Comparison of ENCODE assay signal across 23 mouse cellular contexts in the genomic region with DNA sequence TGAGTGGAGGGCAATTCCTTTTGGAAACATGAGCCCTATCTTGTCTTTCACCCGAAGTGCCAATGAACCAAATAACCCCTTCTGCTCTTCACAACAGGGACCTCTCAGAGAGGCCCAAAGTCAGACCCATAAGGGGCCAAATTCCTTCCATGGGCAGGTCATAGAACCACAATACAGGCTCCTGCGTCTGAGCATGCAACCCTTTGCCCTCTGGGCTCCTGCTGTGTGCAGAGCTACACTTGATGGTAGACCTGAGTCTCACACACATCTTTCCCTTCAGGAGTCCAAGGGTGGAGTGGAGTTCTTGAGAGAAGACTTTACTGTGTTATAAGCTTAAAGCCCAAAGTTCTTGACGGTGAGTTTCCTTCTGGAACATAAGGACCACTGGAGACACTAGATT. TPM values are rescaled to one million over a fixed set of nuclear protein-coding genes. Genes with fewer than 3 reads are reported as not detected.
DNase-seq lines count a peak whose midpoint lies in the region; ATAC-seq and TF ChIP-seq lines count a peak whose summit lies in the region.
"Had no signal": no experiment of that assay in that cellular context is flagged by ENCODE, and none has a peak within 500 bp of the region (broad histone marks: within the 10 kb centered on the region; RNA-seq: fewer than 3 reads in every experiment).

No protein-coding gene starts in this region.

- ATAC-seq in kidney, embryonic 14.5 days (ENCODE audit: low FRiP score, low TSS enrichment) = no peak
- no peak for ATAC-seq in kidney, postnatal 0 days (replicated peaks; ENCODE audit: low FRiP score, low read depth)
- ATAC-seq: forebrain, embryonic 14.5 days; forebrain, postnatal 0 days; hindbrain, postnatal 0 days had no signal

- TF ChIP-seq CTCF in kidney, postnatal 0 days (IDR thresholded peaks at IDR 0.05; ENCODE audit: low read depth) = no peak

- WGBS in kidney, embryonic 14.5 days = 33% methylated on average over 3 of the region's 3 CpGs
- 44% methylated on average over 3 of the region's 3 CpGs for WGBS in kidney, postnatal 0 days

- 0 out of 2 replicates have a peak overlapping the region, but pooled peaks have one; percentile 14 for H3K27ac ChIP-seq in kidney, embryonic 14.5 days (ENCODE audit: low read depth, low read length)
- peak overlapping the region; percentile 81 for H3K27ac ChIP-seq in kidney, postnatal 0 days
- H3K27ac ChIP-seq: embryonic facial prominence, embryonic 12.5 days; embryonic facial prominence, embryonic 15.5 days; gastrocnemius, adult 2 months; hindbrain, embryonic 14.5 days; hindbrain, postnatal 0 days had no signal

- no peak overlapping the region for H3K9ac ChIP-seq in kidney, embryonic 14.5 days (ENCODE audit: low read depth, low read length)
- no peak overlapping the region for H3K9ac ChIP-seq in kidney, postnatal 0 days (ENCODE audit: low read depth, low read length)
- H3K9ac ChIP-seq: embryonic facial prominence, embryonic 12.5 days; embryonic facial prominence, embryonic 15.5 days; forebrain, postnatal 0 days; hindbrain, embryonic 14.5 days had no signal

- no peaks in the 10 kb centered on the region for H3K9me3 ChIP-seq in kidney, embryonic 14.5 days (ENCODE audit: control insufficient read depth, low read length)
- no peaks in the 10 kb centered on the region for H3K9me3 ChIP-seq in kidney, postnatal 0 days (replicated peaks; ENCODE audit: low read length)
- H3K9me3 ChIP-seq: embryonic facial prominence, embryonic 12.5 days; embryonic facial prominence, embryonic 15.5 days had no signal

- H3K27me3 ChIP-seq in kidney, embryonic 14.5 days (ENCODE audit: control insufficient read depth, insufficient read depth, low read length) = no peaks in the 10 kb centered on the region
- H3K27me3 ChIP-seq in kidney, postnatal 0 days (ENCODE audit: insufficient read depth, low read length) = no peaks in the 10 kb centered on the region
- H3K27me3 ChIP-seq: embryonic facial prominence, embryonic 12.5 days; embryonic facial prominence, embryonic 15.5 days had no signal

- H3K4me1 ChIP-seq in kidney, embryonic 14.5 days (ENCODE audit: control insufficient read depth, insufficient read depth, low read length) = peaks cover 73% of the 10 kb centered on the region
- peaks cover 57% of the 10 kb centered on the region for H3K4me1 ChIP-seq in kidney, postnatal 0 days (replicated peaks; ENCODE audit: insufficient read depth, low read length)

- H3K36me3 ChIP-seq in kidney, embryonic 14.5 days (ENCODE audit: control insufficient read depth, insufficient read depth, low read length) = no peaks in the 10 kb centered on the region
- H3K36me3 ChIP-seq in kidney, postnatal 0 days (ENCODE audit: insufficient read depth, low read length) = no peaks in the 10 kb centered on the region
- H3K36me3 ChIP-seq: embryonic facial prominence, embryonic 12.5 days; embryonic facial prominence, embryonic 15.5 days had no signal

- H3K4me3 ChIP-seq in kidney, embryonic 14.5 days (ENCODE audit: low read length) = no peak overlapping the region
- H3K4me3 ChIP-seq in kidney, postnatal 0 days (replicated peaks; ENCODE audit: low read depth, low read length) = no peak overlapping the region
- H3K4me3 ChIP-seq: embryonic facial prominence, embryonic 12.5 days; embryonic facial prominence, embryonic 15.5 days; gastrocnemius, adult 2 months had no signal

- H3K4me2 ChIP-seq in kidney, embryonic 14.5 days (replicated peaks; ENCODE audit: low read depth, low read length) = no peak overlapping the region
- H3K4me2 ChIP-seq in kidney, postnatal 0 days (ENCODE audit: low read length) = no peak overlapping the region
- H3K4me2 ChIP-seq: embryonic facial prominence, embryonic 12.5 days; embryonic facial prominence, embryonic 15.5 days; heart, embryonic 11.5 days; hindbrain, embryonic 14.5 days had no signal

- DNase-seq in kidney, postnatal 25 days = no peak
- no peak for DNase-seq in kidney, postnatal 0 days (ENCODE audit: low spot score)
- no peak for DNase-seq in kidney, adult 11 months
- DNase-seq in ES-CJ7 (ENCODE audit: low read depth, low spot score) = peak; percentile 41
- DNase-seq in ZHBTc4 (ENCODE audit: low read depth, low spot score) = peak; percentile 76
- no peak for DNase-seq in embryo, embryonic 10.5 days (ENCODE audit: low spot score)
- DNase-seq: adrenal gland, postnatal 10 days; adrenal gland, postnatal 36 days; B cell, adult 2 months; cerebellum, adult 18-20 months; cerebellum, adult 9-10 months; cerebellum, postnatal 14 days; forebrain, postnatal 0 days; gastrocnemius, adult 2 months; gastrocnemius, postnatal 14 days; heart, adult 11 months had no signal

RNA-seq across cellular contexts. Expression of gene Ptpn14, which starts 51.2 kb away (rescaled TPM):
- polyA plus RNA-seq in kidney, embryonic 14.5 days (2014; fragmentation: Nextera tagmentation; extraction: Ambion mirVana) = 13.3 and 21.1 TPM in 2 replicates
- 11.1 and 11.6 TPM in 2 replicates for polyA plus RNA-seq in kidney, postnatal 0 days (2015; fragmentation: Nextera tagmentation; extraction: Ambion mirVana)

Comparison
In these comparisons a context has a peak if more than half of its experiments do, and no peak if none do; other contexts are left out.
1. DNase-seq: peak in ES-CJ7 (single experiment) and ZHBTc4 (single experiment); none in kidney, postnatal 25 days (0 of 2), kidney, postnatal 0 days (single experiment), kidney, adult 11 months (single experiment) and embryo, embryonic 10.5 days (single experiment).